Mouse (Mus musculus): ENCODE data around the gene Proz.
"Not testable (repeated sequence)": the region's sequence is repeated elsewhere in the genome, so short reads cannot be mapped to it uniquely, and the experiment has no call there.

The Proz gene

GRCm38 (mm10) chr8:13060441-13061150 is at the start of gene Proz:
Gene Proz (plus strand): TSS chr8:13060914.
- no peak for DNase-seq (ENCODE audit: low read depth)

- no peak for DNase-seq (ENCODE audit: low read depth)
Observed at GRCm38 (mm10) chr8:13019560-13019959, 41.2 kb upstream of the Proz start.

- DNase-seq (ENCODE audit: low read depth), result no peak
Observed at GRCm38 (mm10) chr8:13021830-13022229, 38.9 kb upstream of the Proz start.

- DNase-seq (ENCODE audit: low read depth), result no peak
Observed at GRCm38 (mm10) chr8:13025487-13026224, 35.1 kb upstream of the Proz start, which contains the start of gene F7. Gene F7 (plus strand): TSS chr8:13026034.

- no peak for DNase-seq (ENCODE audit: low read depth)
Observed at GRCm38 (mm10) chr8:13027615-13028014, 33.1 kb upstream of the Proz start.

GRCm38 (mm10) chr8:13028482-13028881 is 32.2 kb upstream of the Proz start:
- DNase-seq (ENCODE audit: low read depth), result no peak

- no peak for DNase-seq (ENCODE audit: low read depth)
Observed at GRCm38 (mm10) chr8:13036346-13036812, 24.3 kb upstream of the Proz start.

DNA sequence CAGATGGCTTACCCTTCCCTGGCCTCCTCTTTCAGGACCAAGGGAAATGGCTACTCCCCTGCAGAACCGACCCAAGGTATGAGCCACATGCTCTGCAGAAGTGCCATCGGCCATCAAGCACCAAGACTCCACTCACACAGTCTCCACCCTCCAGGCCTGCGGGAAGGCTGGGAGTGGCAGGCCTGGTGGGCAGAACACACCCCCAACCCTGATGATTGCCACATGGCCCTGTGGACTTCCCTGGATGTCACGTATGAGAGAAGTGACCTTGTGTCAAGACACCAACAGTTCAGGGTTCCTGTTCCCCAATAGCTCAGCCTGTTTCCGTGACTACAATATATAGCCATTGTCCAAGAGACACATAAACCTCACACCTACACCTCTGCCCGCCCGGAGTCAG is 23.7 kb upstream of the Proz start, which contains the start of gene F10:
TSS of gene F10 (plus strand) at position 294 of the 400 bp plus-strand sequence.
- DNase-seq (ENCODE audit: low read depth), result no peak

- no peak for DNase-seq (ENCODE audit: low read depth)
Observed at GRCm38 (mm10) chr8:13037569-13037968, 23.1 kb upstream of the Proz start.

- no peak for DNase-seq (ENCODE audit: low read depth)
Observed at GRCm38 (mm10) chr8:13039054-13039453, 21.7 kb upstream of the Proz start.

- DNase-seq (ENCODE audit: low read depth), result no peak
Observed at GRCm38 (mm10) chr8:13041459-13041858, 19.3 kb upstream of the Proz start.

GRCm38 (mm10) chr8:13047652-13048051 is 13.1 kb upstream of the Proz start:
- no peak for DNase-seq (ENCODE audit: low read depth)

DNA sequence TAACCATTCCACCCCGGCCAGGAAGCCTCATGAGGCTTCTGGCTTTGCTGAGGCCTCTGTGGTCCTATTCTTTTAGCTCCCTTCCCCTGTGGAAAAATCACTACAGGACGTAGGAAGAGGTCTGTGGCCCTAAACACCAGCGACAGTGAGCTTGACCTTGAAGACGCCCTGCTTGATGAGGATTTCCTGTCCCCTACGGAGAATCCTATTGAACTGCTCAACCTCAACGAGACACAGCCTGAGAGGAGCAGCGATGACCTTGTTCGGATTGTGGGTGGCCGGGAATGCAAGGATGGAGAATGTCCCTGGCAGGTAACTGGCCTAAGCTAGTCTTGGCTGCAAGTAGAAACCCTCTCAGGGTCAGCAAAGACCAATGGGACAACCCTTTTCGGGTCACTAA is 10.2 kb upstream of the Proz start:
- no peak for DNase-seq (ENCODE audit: low read depth)

- DNase-seq (ENCODE audit: low read depth), result no peak
Observed at GRCm38 (mm10) chr8:13057351-13057750, 3.4 kb upstream of the Proz start.

DNA sequence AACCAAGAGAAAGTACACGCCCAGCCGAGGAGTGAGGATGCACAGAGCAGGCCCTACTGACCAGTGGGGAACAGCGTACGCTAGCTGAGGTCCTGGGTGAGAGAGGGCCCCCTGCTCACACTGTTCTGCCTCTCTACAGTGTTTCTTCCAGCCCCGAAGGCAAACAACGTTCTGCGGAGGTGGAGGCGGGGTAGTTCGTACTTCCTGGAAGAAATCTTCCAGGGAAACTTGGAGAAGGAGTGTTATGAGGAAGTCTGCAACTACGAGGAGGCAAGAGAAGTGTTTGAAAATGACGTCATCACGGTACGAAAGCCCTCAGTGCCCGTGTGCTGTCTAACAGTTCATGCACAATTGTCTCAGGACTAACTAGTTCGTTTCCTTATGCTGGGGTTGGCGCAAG is 2.4 kb downstream of the Proz start:
- no peak for DNase-seq (ENCODE audit: low read depth)

DNA sequence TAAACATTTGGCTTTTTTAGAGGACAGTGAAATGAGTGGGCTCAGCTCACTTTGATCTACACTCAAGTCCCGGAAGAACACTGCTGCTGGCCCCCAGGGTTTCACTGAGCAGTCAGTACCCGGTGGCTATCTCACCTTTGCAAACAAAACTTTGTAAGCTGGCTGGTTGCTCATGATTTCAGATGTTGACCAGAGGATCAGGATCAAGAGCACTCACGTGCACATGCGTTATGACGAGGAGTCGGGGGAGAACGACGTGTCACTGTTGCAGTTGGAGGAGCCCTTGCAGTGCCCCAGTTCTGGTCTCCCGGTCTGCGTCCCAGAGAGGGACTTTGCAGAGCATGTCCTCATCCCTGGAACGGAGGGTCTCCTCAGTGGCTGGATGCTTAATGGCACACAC is 12.5 kb downstream of the Proz start:
- DNase-seq (ENCODE audit: low read depth), result no peak

DNA sequence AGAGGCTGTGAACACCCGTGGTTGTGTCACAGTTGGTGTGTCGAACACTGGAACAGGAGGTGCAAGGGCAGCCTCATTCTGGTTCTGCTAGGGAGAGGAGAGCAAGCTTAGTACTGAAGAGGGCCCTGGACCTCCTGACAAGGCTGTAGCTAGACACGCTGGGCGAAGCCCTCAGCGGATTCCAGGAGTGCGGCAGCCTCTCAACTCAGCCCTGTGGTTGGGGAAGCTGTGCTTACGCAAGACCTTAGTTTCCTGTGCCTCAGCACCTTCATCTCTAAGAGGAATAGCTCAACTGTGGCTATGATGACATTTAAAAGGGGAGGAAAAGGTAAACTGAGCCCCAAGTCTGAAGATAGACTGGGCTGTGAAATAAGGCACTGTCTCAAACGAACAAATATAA is 14.3 kb downstream of the Proz start:
- DNase-seq (ENCODE audit: low read depth), result no peak

GRCm38 (mm10) chr8:13075579-13075978 is 14.9 kb downstream of the Proz start:
- not testable (repeated sequence) for DNase-seq (ENCODE audit: low read depth)

DNA sequence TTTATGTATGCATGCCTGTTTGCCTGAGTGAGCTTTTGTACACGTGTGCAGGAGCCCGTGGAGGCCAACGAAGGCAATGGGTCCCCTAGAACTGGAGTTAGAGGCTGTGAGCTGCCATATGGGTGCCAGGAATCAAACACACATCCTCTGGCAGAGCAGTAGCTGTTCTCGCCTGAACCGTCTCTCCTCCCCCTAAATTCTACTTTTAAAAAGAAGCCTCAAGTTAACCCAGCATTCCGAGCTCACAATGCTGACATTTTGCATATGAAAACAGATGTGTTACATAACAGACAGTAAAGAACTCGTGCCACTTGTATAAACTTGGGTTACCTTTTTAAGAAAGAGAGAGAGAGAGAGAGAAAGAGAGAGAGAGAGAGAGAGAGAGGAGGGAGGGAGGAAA is 16.8 kb downstream of the Proz start:
- no peak for DNase-seq (ENCODE audit: low read depth)

DNA sequence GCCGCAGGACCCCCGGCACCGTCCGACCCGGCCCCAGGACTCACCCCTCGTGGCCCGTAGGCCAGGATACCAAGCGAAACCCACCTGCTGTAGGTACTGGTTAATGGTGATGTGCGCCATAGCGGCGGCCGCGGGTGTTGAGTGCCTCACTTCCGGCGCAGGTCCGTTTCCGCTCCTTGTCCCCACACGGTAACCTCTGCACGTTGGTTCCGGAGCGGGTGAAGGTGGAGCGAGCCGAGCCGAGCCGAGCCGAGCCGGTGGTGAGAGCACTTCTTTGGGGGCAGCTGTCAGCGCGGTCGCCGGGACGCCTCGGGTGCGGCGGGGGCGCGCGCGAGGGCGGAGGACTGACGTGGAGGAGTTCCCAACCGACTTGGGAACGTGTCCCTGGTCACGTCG is 44.0 kb downstream of the Proz start:
- peak; percentile 94 for DNase-seq (ENCODE audit: low read depth)

GRCm38 (mm10) chr8:13105087-13105881 is 44.6 kb downstream of the Proz start, which contains the start of the genes Pcid2 and Cul4a:
Gene Pcid2 (minus strand): TSS chr8:13105459.
Gene Cul4a (plus strand): TSS chr8:13105621.
- peak; percentile 100 for DNase-seq (ENCODE audit: low read depth)

DNA sequence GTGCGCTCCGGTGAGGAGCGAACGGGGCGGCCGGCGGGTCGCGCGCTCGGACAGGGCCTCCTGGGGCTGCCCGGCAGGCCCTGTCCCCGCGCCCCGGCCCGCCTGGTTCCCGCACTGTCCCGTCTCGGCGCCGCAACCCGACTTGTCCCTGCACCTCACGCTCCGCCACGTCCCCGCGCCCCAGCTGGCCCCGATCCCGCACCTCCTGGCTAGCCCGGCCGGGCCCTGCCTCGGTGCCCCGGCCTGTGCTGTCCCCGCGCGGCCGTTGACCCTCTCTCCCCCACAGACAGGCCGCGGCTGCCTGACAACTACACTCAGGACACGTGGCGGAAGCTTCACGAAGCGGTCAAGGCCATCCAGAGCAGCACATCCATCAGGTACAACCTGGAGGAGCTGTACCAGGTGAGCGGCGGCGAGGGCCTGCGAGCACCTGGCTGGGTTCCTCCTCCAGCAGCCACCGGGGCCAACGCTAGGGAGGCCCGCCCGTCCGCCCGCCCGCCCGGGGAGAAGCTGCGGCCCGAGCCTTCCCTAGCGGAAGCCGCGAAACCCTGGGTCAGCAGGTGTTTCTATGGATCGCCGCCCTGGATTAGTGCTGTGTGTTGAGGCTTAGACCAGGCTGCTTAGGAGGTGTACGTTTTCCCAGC is 45.3 kb downstream of the Proz start:
- DNase-seq (ENCODE audit: low read depth), result no peak
